Mouse (Mus musculus) urinary bladder, postnatal 0 days (tissue): ENCODE measurements around the gene Fpr-rs6. TPM values are rescaled to one million over a fixed set of nuclear protein-coding genes. Genes with fewer than 3 reads are reported as not detected.

Source experiments
- polyA plus RNA-seq: library from polyadenylated mRNA; unstranded; fragments of >200 nt; fragmentation: Nextera tagmentation; extraction: Ambion mirVana; gene quantifications from 2 replicates; pipeline ENCODE4 v1.2.1, GENCODE M21; 2015

Gene Fpr-rs6
- polyA plus RNA-seq: not detected in 2 replicates

GRCm38 (mm10) chr17:20182997-20183396 is at the start of gene Fpr-rs6:
Gene Fpr-rs6 (minus strand): TSS chr17:20183097.

Other genes with a start within 250 kb of the Fpr-rs6 start
- gene Vmn2r104, start 134.8 kb downstream of the Fpr-rs6 start, polyA plus RNA-seq: not detected in 2 replicates
- not detected in 2 replicates for gene Fpr-rs7, start 68.9 kb downstream of the Fpr-rs6 start, polyA plus RNA-seq
- gene Vmn2r105, start 52.0 kb upstream of the Fpr-rs6 start, polyA plus RNA-seq: not detected in 2 replicates
- not detected in 2 replicates for gene Vmn2r106, start 102.5 kb upstream of the Fpr-rs6 start, polyA plus RNA-seq
- not detected in 2 replicates for gene Vmn2r107, start 162.1 kb upstream of the Fpr-rs6 start, polyA plus RNA-seq
- not detected in 2 replicates for gene Vmn1r224, start 231.0 kb upstream of the Fpr-rs6 start, polyA plus RNA-seq